Mouse (Mus musculus) liver, adult 2 months (tissue): ENCODE measurements around the gene Slc25a19. TPM values are rescaled to one million over a fixed set of nuclear protein-coding genes. Genes with fewer than 3 reads are reported as not detected.

Source experiments
- DNase-seq: peaks from one replicate; pipeline ENCODE4 v3.0.0-alpha.2; 2011; ENCODE audit warnings: low read depth, low spot score; ENCODE audit errors: extremely low read depth
- H3K27ac ChIP-seq: fragments of 200-500 bp; replicated peaks from 2 replicates; pipeline ENCODE4 v1.5.1; 2012; ENCODE audit warnings: low read depth, mild to moderate bottlenecking, control low read depth, inconsistent platforms, low read length; ENCODE audit not compliant: insufficient read depth
- H3K27me3 ChIP-seq: fragments of 200-500 bp; 2 replicates; pipeline ENCODE4 v1.6.1; 2012; ENCODE audit warnings: mild to moderate bottlenecking, moderate library complexity, low read length, inconsistent platforms; ENCODE audit not compliant: control insufficient read depth, insufficient read depth
- H3K36me3 ChIP-seq: fragments of 200-500 bp; 2 replicates; pipeline ENCODE4 v1.6.1; 2012; ENCODE audit warnings: low read length, inconsistent platforms; ENCODE audit not compliant: control insufficient read depth, insufficient read depth
- H3K4me1 ChIP-seq: fragments of 200-500 bp; 2 replicates; pipeline ENCODE4 v1.6.1; 2011; ENCODE audit warnings: low read length; ENCODE audit not compliant: control insufficient read depth, insufficient read depth
- H3K4me3 ChIP-seq: fragments of 200-500 bp; 2 replicates; pipeline ENCODE4 v1.5.1; 2011; ENCODE audit warnings: low read depth, mild to moderate bottlenecking, control low read depth, low read length, moderate library complexity; ENCODE audit not compliant: insufficient read depth
- H3K79me2 ChIP-seq: fragments of 200-500 bp; 2 replicates; pipeline ENCODE4 v1.6.1; 2012; ENCODE audit warnings: inconsistent platforms, mild to moderate bottlenecking, low read length, moderate library complexity; ENCODE audit not compliant: control insufficient read depth, insufficient read depth
- H3K9ac ChIP-seq: fragments of 200-500 bp; 2 replicates; pipeline ENCODE4 v1.6.1; 2012; ENCODE audit warnings: low read depth, mild to moderate bottlenecking, control low read depth, inconsistent platforms, low read length
- CTCF ChIP-seq: fragments of 200-500 bp; IDR thresholded peaks from 2 replicates; pipeline ENCODE4 v1.5.1; 2011; ENCODE audit warnings: low read depth, low read length, control low read depth
- POLR2A ChIP-seq: fragments of 200-500 bp; IDR thresholded peaks from 2 replicates; pipeline ENCODE4 v1.6.1; 2011; ENCODE audit warnings: low read length, control low read depth; ENCODE audit not compliant: insufficient read depth; ENCODE audit errors: extremely low read depth
- WGBS: fragments of 180-500 bp; shearing (Covaris S2); methylation state at CpG from one replicate; pipeline ENCODE4 v1.1.7; 2018; 5-methylcytosine and 5-hydroxymethylcytosine counted together
- polyA plus RNA-seq: library from polyadenylated mRNA; depleted of rRNA; stranded (reverse); fragments of >200 nt; gene quantifications from 2 replicates; pipeline ENCODE4 v1.2.3, GENCODE M21; 2012
- total RNA-seq: library from RNA; depleted of rRNA; stranded (reverse); fragments of >200 nt; gene quantifications from 2 replicates; pipeline ENCODE4 v1.2.3, GENCODE M21; 2014

Gene Slc25a19
- total and polyA plus RNA-seq, 2 experiments = 8.9 to 21.3 TPM

- Histone ChIP-seq H3K27me3 (no peaks in the 10 kb centered on the region), H3K27ac (no peak overlapping the region), H3K4me3 (no peak overlapping the region), H3K9ac (no peak overlapping the region), H3K36me3 (no peaks in the 10 kb centered on the region; the same call in 1 of the 2 replicates), H3K79me2 (no peaks in the 10 kb centered on the region), H3K4me1 (no peaks in the 10 kb centered on the region)
- no peak for DNase-seq
- 87% methylated on average over 4 of the region's 4 CpGs for WGBS
- TF ChIP-seq POLR2A = no peak
- no peak for TF ChIP-seq CTCF
Measured at GRCm38 (mm10) chr11:115639540-115639939, 11.4 kb upstream of the Slc25a19 start.

GRCm38 (mm10) chr11:115638498-115639409 lies 10.7 kb upstream of the Slc25a19 start:
- no peak overlapping the region for H3K27ac ChIP-seq

GRCm38 (mm10) chr11:115636960-115637359 lies 8.9 kb upstream of the Slc25a19 start:
- no peak overlapping the region for H3K9ac ChIP-seq
- DNase-seq = no peak
- H3K27me3 ChIP-seq = no peaks in the 10 kb centered on the region
- H3K36me3 ChIP-seq = no peaks in the 10 kb centered on the region
- no peak overlapping the region for H3K27ac ChIP-seq
- no peak overlapping the region for H3K4me3 ChIP-seq
- 76% methylated on average over 3 of the region's 3 CpGs for WGBS
- H3K79me2 ChIP-seq = no peaks in the 10 kb centered on the region
- no peaks in the 10 kb centered on the region for H3K4me1 ChIP-seq
- TF ChIP-seq CTCF (no peak), POLR2A (no peak)

More at GRCm38 (mm10) chr11:115638498-115639409, 10.7 kb upstream of the Slc25a19 start:
- H3K79me2 ChIP-seq = no peaks in the 10 kb centered on the region
- TF ChIP-seq POLR2A = no peak
- no peak for TF ChIP-seq CTCF
- no peak overlapping the region for H3K4me3 ChIP-seq
- DNase-seq = no peak
- H3K4me1 ChIP-seq = no peaks in the 10 kb centered on the region
- 59% methylated on average over 5 of the region's 5 CpGs for WGBS
- H3K36me3 ChIP-seq = no peaks in the 10 kb centered on the region
- H3K9ac ChIP-seq = no peak overlapping the region
- H3K27me3 ChIP-seq = no peaks in the 10 kb centered on the region

- H3K4me1 ChIP-seq = no peaks in the 10 kb centered on the region
- no peak overlapping the region for H3K27ac ChIP-seq
- no peaks in the 10 kb centered on the region for H3K36me3 ChIP-seq
- TF ChIP-seq POLR2A (no peak), CTCF (no peak)
- H3K79me2 ChIP-seq = no peaks in the 10 kb centered on the region
- no peak overlapping the region for H3K9ac ChIP-seq
- no peak overlapping the region for H3K4me3 ChIP-seq
- no peak for DNase-seq
- no peaks in the 10 kb centered on the region for H3K27me3 ChIP-seq
- WGBS = 86% methylated on average over 8 of the region's 8 CpGs
Measured at GRCm38 (mm10) chr11:115635484-115635883, 7.4 kb upstream of the Slc25a19 start.

- TF ChIP-seq POLR2A (no peak), CTCF (no peak)
- no peaks in the 10 kb centered on the region for H3K4me1 ChIP-seq
- H3K79me2 ChIP-seq = no peaks in the 10 kb centered on the region
- WGBS = 89% methylated on average over 8 of the region's 8 CpGs
- H3K36me3 ChIP-seq = no peaks in the 10 kb centered on the region
- no peaks in the 10 kb centered on the region for H3K27me3 ChIP-seq
- H3K27ac ChIP-seq = no peak overlapping the region
- H3K4me3 ChIP-seq = no peak overlapping the region
- no peak for DNase-seq
- no peak overlapping the region for H3K9ac ChIP-seq
Measured at GRCm38 (mm10) chr11:115635041-115635440, 6.9 kb upstream of the Slc25a19 start.

- Histone ChIP-seq H3K27ac (no peak overlapping the region), H3K79me2 (no peaks in the 10 kb centered on the region)
Measured at GRCm38 (mm10) chr11:115634109-115634508, 6.0 kb upstream of the Slc25a19 start.

More at GRCm38 (mm10) chr11:115634109-115634508, 6.0 kb upstream of the Slc25a19 start:
- TF ChIP-seq CTCF (no peak), POLR2A (no peak)
- no peaks in the 10 kb centered on the region for H3K27me3 ChIP-seq
- no peaks in the 10 kb centered on the region for H3K4me1 ChIP-seq
- H3K9ac ChIP-seq = no peak overlapping the region
- H3K4me3 ChIP-seq = no peak overlapping the region
- 75% methylated on average over 4 of the region's 4 CpGs for WGBS
- no peak for DNase-seq
- H3K36me3 ChIP-seq = no peaks in the 10 kb centered on the region
